Mouse (Mus musculus): ENCODE measurements at regions not wholly inside any gene's neighbourhood (a gene's known extent, or its start where the extent isn't known, plus 50 kb on each side); places are given as distances from the start of the nearest gene placed in this dataset.

- no peak for DNase-seq (ENCODE audit: low spot score in 2 of 2)
Observed at GRCm38 (mm10) chr14:60439106-60439505, 66.0 kb downstream of the Amer2 start.

GRCm38 (mm10) chr14:60443821-60444551, 70.9 kb downstream of the Amer2 start:
- no peak for DNase-seq (ENCODE audit: low spot score in 2 of 2)

DNA sequence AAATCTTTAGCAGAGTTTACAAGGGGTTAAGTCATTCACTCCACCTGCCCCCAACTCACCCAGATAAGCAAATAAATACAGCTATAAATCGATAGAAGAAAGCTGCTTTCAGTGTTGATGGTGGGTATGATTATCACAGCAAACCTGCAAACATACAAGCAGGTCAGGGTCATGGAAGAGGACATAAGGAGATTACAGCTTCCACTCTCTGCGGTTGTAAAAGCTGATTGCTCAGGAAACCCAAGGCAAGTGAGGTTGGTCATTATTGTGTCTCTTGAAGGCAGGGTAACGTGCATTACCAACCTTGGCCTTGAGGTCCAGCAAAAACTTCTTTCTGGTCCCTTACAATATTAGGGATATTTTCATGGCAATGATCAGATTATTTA, 71.5 kb downstream of the Amer2 start:
- no peak for DNase-seq (ENCODE audit: low spot score in 2 of 2)

DNA sequence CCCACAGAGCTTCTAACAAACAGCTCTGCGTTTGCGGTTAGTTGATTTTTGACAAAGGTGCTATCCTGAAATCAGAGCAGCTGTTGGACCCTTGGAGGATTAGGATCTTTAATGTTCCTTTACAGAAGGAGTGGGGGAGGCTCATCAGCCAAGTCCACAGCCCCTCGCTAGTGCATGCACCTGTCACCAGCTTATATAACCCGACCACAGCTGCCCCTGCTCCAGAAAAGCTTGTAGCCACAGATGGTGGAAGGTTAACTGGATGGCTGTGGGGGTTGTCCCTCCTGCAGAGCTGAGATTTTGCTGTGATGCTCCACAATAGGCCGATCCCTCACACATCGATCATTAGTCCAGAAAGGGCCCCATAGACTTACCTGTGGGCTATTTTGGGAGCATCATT, 73.0 kb downstream of the Amer2 start:
- no peak for DNase-seq (ENCODE audit: low spot score in 2 of 2)

- DNase-seq (ENCODE audit: low spot score in 2 of 2) = no peak
Observed at GRCm38 (mm10) chr14:60451216-60451615, 78.2 kb downstream of the Amer2 start.

DNA sequence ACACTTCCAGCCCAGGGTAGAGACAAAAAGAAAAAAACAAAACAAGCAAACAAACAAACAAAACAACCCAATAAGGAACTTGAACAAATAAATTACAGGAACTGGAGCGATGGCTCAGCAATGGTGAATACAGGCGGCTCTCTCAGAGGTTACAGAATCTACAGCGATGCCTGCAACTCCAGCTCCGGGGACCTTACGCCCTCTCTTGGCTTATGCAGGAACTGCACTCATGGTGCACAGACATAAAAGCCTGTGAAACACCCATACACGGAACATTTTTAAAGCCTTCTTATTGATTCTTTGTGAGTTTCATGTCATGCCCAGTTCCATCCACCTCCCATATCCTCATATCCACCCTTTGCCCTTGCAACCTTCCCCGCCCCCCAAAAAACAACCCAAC, 78.6 kb downstream of the Amer2 start:
- DNase-seq (ENCODE audit: low spot score in 2 of 2) = no peak

DNA sequence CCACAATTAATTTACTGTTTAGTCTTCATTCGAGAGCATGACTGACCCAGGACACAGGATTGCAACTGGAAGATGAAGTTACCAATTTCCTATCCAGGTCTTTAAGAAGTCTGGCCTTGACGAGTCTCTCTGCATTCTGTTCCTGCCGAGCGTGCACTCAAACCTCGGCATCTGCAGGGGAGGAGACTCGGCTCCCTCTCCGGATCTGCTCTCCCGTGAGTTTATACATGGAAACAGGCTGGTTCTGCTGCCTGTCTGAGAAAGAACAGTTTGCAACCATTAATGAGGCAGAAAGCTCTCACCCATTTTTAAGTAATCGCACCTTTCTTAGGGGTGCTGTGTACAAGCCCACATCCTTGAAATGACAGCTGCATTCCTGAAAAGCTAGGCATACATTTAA, 83.7 kb downstream of the Amer2 start:
- no peak for DNase-seq (ENCODE audit: low spot score in 2 of 2)

DNA sequence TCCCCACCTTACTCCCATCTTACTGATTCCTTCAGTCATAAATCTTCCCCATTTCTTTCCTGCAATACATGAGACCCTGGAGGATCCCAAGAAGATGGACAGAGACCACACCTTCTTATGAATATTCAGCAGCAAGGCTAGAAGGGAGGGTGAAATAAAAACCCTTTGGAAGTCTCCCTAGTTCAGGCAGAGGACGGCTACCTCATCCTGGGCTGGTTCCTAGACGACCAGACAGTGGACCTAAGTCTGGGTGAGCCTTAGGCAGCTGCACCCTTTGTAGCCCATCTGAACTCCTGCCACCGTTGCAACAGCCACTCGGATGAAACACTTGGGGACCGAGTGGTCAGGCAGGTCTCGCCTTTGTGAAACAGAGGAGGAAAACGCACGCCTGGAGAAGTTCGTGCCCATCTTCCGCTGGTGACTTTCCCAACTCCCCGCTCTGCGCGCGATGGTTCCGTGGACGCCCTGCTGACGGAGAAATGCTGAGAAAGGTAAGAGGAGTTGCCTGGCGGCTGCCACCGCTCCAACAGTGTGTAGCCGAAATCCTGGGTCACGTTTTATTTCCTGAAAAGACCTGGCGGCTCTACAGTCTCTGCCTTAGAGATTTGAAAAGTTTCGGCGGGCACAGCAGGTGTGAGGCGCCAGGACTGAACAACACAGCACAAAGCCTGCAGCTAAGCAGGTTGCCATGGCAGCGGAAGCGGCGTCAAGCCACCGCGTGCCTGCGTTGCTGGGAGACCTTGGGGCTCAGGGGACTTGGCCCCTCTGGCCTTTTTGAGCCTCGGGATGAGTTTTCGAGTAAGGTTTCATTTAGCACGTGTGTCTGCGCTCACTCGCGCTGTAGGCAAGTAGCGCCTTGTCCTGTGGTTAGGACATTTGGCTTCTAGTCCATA, 112.2 kb downstream of the Amer2 start:
- peak; percentile 41 to 46 for DNase-seq (ENCODE audit: low spot score in 2 of 2)

DNA sequence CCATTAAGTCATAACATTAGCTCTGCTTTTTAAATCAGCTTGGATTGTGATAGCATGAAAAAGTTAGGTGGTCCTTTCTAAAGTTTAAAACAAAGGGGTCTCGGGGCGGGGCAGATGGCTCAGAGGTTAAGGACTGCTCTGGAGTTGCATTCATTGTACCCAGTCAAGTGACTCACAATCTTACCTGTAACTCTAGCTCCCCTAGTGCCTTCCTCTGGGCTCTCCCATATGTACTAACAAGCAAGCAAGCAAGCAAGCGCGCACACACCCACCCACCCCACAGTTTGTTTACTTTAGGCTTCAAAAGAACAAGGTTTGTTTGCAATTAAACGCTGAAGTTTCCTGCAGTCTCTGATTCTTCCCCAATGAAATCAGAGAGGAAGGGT, 112.8 kb downstream of the Amer2 start:
- DNase-seq (ENCODE audit: low spot score in 2 of 2) = no peak

DNA sequence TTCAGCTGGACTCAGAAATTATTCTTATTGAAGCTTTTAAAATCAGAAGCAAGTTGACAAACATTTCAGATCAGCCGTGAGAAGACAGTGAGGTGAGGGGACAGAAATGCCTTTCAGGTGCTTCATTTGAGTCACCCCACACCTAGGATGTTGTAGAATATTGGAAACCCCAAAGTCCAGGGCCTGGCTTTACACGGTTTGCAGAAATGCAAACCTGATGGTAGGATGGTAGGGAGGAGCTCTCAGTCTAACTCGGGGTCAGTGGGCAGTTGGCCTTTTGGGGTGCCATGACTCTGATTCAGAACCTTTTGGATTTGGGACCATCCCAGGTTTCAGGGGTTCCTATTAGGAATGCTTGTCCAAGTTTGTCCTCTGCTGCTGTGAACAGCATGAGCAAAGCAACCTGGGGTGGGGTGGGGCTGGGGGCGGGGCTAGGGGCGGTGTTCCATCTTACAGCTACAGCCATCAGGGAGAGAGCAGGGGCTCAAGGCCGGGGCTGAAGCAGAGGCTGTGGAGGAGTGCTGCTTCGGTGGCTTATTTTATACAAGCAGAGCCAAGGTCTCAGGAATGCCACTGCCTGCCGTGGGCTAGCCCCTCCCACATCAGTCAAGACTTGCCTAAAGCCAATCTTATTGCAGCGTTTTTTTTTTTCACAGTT, 113.3 kb downstream of the Amer2 start:
- DNase-seq (ENCODE audit: low spot score in 2 of 2) = no peak

GRCm38 (mm10) chr14:60489111-60489510, 116.1 kb downstream of the Amer2 start:
- DNase-seq (ENCODE audit: low spot score in 2 of 2) = no peak

GRCm38 (mm10) chr14:60490886-60491285, 117.8 kb downstream of the Amer2 start:
- no peak for DNase-seq (ENCODE audit: low spot score in 2 of 2)

GRCm38 (mm10) chr14:60495441-60495840, 122.4 kb downstream of the Amer2 start:
- no peak for DNase-seq (ENCODE audit: low spot score in 2 of 2)

DNA sequence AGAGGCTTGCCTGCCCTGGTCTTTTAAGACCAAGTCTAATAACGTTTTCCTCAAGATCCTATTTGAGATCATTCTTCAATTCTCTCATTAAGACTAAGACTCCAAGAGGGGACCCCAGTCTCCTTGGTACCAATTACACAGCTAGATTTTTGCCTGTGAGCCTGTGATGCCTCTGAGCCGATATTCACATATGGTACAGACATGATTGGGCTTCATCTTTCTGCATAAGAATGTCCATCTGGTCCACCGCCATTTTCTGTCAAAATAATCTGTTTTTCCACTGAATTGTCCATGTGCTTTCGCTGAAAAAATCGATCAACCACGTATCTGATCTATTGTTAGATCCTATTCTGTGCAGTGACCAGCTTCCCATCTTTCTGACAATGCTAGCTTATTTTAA, 129.5 kb downstream of the Amer2 start:
- DNase-seq (ENCODE audit: low spot score in 2 of 2) = no peak

- no peak for DNase-seq (ENCODE audit: low spot score in 2 of 2)
Observed at GRCm38 (mm10) chr14:60505066-60505465, 128.7 kb upstream of the Spata13 start.

DNA sequence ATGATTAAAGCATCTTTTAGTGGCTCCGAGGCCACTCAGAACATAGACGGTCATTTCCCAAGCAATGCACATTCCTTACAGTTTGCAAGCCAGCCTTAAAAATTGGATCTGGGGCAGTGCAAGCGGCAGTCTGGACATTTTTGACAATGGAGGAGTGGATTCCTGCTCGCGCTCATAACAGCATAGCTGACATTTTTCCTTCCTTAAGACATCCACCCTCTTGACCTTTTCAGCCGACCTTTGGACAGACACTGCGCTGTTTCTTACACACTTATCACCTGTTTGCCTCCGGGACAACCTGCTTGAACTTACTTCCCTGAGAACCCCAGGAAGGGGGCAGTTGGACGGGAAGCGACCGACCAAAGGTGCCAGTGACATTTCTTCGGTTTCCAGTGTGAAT, 127.5 kb upstream of the Spata13 start:
- DNase-seq (ENCODE audit: low spot score in 2 of 2) = no peak

DNA sequence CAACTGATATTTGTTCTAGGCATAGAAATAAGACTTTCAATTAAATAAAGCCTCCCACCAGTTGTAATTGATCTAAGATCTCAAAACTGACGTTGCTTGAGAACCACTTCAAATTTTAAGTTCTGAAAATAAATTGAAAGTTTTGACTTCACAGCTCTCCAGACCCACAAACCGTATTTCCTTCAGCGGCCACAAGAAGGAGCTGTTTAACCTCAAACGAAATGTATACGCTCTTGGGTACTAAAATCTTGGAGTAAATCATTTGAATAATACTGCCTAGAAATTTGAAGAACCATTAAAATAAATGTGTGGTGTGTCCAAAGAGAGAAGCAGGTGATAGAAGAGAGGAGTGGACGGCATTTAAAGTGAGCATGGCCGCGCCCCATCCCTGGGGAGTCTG, 120.2 kb upstream of the Spata13 start:
- DNase-seq (ENCODE audit: low spot score in 2 of 2) = no peak

GRCm38 (mm10) chr14:60515094-60515786, 118.6 kb upstream of the Spata13 start:
- DNase-seq (ENCODE audit: low spot score in 2 of 2) = no peak

DNA sequence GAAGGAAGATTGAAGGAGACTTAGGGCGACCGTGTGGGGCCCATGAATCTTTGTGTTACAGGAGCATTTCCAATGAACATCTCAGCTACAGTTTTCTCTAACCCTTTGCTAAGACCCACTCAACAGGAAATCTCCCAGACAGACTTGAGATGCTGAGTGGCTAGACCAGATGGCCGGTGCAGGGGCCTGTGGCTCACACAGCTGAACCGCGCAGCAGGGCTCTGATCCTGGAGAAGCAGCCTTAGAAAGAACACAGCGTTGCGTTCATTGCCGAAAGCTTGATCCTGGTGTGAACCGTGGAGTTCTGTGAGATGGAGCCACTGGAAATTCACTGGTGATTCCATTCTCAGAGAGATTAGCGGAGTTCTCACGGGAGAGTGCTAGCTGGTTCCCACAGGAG, 115.9 kb upstream of the Spata13 start:
- no peak for DNase-seq (ENCODE audit: low spot score in 2 of 2)

GRCm38 (mm10) chr14:60523010-60523409, 110.8 kb upstream of the Spata13 start:
- DNase-seq (ENCODE audit: low spot score in 2 of 2) = no peak

- no peak for DNase-seq (ENCODE audit: low spot score in 2 of 2)
Observed at GRCm38 (mm10) chr14:60524869-60525268, 108.9 kb upstream of the Spata13 start.
